Mouse (Mus musculus) intestine, postnatal 0 days (tissue): ENCODE data around the gene Phf12. TPM values are rescaled to one million over a fixed set of nuclear protein-coding genes. Genes with fewer than 3 reads are reported as not detected.
"Not testable (repeated sequence)": the region's sequence is repeated elsewhere in the genome, so short reads cannot be mapped to it uniquely, and the experiment has no call there.

ENCODE experiments used
- ATAC-seq: fragments of 200-750 bp; cut with Nextera tagmentation; 2 replicates; pipeline ENCODE4 v1.8.0; 2017; ENCODE audit warnings: mild to moderate bottlenecking, moderate TSS enrichment, moderate library complexity
- H3K27ac ChIP-seq: fragments of 300-500 bp; sonication (generic); 2 replicates; pipeline ENCODE4 v1.5.1; 2014; ENCODE audit warnings: mild to moderate bottlenecking, low read depth, low read length, moderate library complexity
- H3K27me3 ChIP-seq: fragments of 300-500 bp; sonication (generic); replicated peaks from 2 replicates; pipeline ENCODE4 v1.6.1; 2014; ENCODE audit warnings: low read length, mixed read lengths; ENCODE audit not compliant: control insufficient read depth, insufficient read depth
- H3K36me3 ChIP-seq: fragments of 300-500 bp; sonication (generic); 2 replicates; pipeline ENCODE4 v1.6.1; 2014; ENCODE audit warnings: mild to moderate bottlenecking, moderate library complexity; ENCODE audit not compliant: control insufficient read depth, insufficient read depth
- H3K4me1 ChIP-seq: fragments of 300-500 bp; sonication (generic); replicated peaks from 2 replicates; pipeline ENCODE4 v1.6.1; 2014; ENCODE audit warnings: antibody characterized with exemption, low read length, mixed read lengths; ENCODE audit not compliant: control insufficient read depth, insufficient read depth
- H3K4me2 ChIP-seq: fragments of 300-500 bp; sonication (generic); replicated peaks from 2 replicates; pipeline ENCODE4 v1.6.1; 2014; ENCODE audit warnings: low read depth, mild to moderate bottlenecking, moderate library complexity
- H3K4me3 ChIP-seq: fragments of 300-500 bp; sonication (generic); 2 replicates; pipeline ENCODE4 v1.5.1; 2014; ENCODE audit warnings: low read depth, low read length
- H3K9ac ChIP-seq: fragments of 300-500 bp; sonication (generic); 2 replicates; pipeline ENCODE4 v1.6.1; 2014; ENCODE audit warnings: mild to moderate bottlenecking, low read depth, low read length
- H3K9me3 ChIP-seq: fragments of 300-500 bp; sonication (generic); 2 replicates; pipeline ENCODE4 v1.6.1; 2016; ENCODE audit warnings: mixed run types; ENCODE audit not compliant: control insufficient read depth
- CTCF ChIP-seq: sonication (generic); IDR thresholded peaks from 2 replicates; pipeline ENCODE4 v1.5.1; 2016; ENCODE audit warnings: low read depth, mild to moderate bottlenecking, control low read depth, antibody characterized with exemption, moderate library complexity
- WGBS: fragments of 180-500 bp; shearing (Covaris S2); extraction: QIAGEN DNeasy Blood & Tissue Kit; methylation state at CpG from one replicate; pipeline ENCODE4 v1.1.7; 2014; 5-methylcytosine and 5-hydroxymethylcytosine counted together
- polyA plus RNA-seq: library from polyadenylated mRNA; unstranded; fragments of >200 nt; fragmentation: Nextera tagmentation; extraction: Ambion mirVana; gene quantifications from 2 replicates; pipeline ENCODE4 v1.2.1, GENCODE M21; 2015

Gene Phf12
- polyA plus RNA-seq, 1 experiment from 2014 or later: 7.2 TPM

DNA sequence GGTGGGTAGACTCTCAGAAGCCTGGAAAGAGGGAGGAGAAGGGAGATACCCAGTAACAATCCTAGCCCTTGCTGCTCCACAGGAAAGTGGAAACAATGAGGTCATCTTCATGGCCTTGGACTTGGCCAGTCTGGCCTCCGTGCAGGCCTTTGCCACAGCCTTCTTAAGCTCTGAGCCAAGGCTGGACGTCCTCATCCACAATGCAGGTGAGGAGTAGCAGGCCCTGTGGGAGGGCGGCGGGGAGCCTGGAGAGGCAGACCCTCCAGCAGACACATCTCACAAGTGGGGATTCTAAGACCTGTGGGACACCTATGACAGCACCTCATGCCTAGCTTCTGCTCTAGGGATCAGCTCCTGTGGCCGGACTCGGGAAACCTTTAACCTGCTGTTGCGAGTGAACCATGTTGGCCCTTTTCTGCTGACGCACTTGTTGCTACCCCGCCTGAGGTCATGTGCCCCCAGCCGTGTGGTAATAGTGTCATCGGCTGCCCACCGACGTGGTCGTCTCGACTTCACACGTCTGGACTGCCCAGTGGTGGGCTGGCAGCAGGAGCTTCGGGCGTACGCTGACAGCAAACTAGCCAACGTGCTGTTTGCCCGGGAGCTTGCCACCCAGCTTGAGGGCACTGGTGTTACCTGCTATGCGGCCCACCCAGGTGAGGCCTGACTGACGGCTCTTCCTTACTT is 51.5 kb downstream of the Phf12 start:
- peaks cover 8% of the 10 kb centered on the region; the same call in 1 of the 2 replicates for H3K36me3 ChIP-seq
- no peak overlapping the region for H3K4me2 ChIP-seq
- ATAC-seq: no peak
- no peaks in the 10 kb centered on the region for H3K9me3 ChIP-seq
- H3K27me3 ChIP-seq: no peaks in the 10 kb centered on the region
- 95% methylated on average over 23 of the region's 23 CpGs for WGBS
- H3K27ac ChIP-seq: no peak overlapping the region
- H3K4me3 ChIP-seq: no peak overlapping the region
- H3K9ac ChIP-seq: no peak overlapping the region
- no peaks in the 10 kb centered on the region for H3K4me1 ChIP-seq
- TF ChIP-seq CTCF: no peak

DNA sequence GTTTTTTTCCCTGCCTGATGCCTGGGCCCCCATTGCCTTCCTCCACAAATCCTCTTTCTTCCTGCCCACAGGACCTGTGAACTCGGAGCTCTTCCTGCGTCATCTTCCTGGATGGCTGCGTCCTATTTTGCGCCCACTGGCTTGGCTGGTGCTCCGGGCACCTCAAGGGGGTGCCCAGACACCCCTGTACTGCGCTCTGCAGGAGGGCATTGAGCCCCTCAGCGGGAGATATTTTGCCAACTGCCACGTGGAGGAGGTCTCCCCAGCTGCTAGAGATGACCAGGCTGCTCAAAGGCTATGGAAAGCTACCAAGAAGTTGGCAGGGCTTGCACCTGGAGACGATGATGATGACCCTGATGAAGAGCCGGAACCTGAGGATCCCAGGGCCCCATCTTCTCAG is 54.2 kb downstream of the Phf12 start:
- no peak overlapping the region for H3K4me3 ChIP-seq
- ATAC-seq: no peak
- no peaks in the 10 kb centered on the region for H3K4me1 ChIP-seq
- no peak overlapping the region for H3K4me2 ChIP-seq
- H3K27me3 ChIP-seq: no peaks in the 10 kb centered on the region
- no peak overlapping the region for H3K27ac ChIP-seq
- no peak overlapping the region for H3K9ac ChIP-seq
- no peak for TF ChIP-seq CTCF
- 88% methylated on average over 10 of the region's 10 CpGs for WGBS
- H3K9me3 ChIP-seq: no peaks in the 10 kb centered on the region
- H3K36me3 ChIP-seq: no peaks in the 10 kb centered on the region

DNA sequence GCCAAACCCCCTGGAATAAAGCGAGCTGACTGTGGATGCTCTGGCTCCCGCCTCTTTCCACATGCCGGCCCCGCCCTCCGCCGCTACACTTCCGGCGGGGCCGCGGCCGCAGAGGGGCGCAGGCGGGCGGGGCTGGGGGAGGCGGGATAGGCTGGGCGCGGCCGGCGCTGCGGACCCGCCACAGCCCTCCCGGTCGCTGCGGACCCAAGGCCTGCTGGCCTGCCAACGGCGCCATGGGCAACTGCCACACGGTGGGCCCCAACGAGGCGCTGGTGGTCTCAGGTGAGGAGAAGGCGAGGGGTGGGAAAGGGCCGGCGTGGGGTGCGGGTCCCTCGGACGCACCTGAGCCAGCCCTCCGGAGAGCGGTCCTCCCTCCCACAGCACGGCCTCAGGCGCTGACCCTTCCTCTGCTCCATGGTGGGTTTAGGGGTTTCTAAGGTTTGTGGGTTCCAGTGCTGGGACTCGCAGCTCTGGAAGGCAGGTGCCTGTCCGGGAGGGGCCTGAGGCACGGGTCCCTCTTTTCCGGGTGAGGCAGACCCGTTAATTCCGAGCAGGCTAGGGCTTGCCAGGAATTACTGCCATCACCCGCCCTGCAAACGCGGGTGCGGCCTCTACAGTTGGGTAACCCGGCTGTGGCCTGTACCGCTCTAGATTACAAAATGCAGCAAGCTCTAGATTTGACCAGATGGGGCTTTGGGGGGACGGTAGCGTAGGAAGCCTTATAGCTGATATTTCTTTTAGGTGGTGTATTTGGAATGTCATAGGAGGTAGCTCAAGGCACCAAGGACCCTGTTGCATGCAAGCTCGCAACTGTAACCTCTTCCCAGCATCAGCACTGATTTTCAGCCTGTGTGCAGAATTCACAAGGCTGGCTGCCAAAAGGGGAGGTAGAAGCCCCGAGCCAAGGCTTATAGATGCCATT is 55.5 kb downstream of the Phf12 start, which contains the start of gene Flot2:
Gene Flot2 (plus strand): TSS at position 101 of the 922 bp plus-strand sequence.
- peak within 1 kb of the TSS; percentile 97 for H3K4me2 ChIP-seq
- TF ChIP-seq CTCF: peak; percentile 46
- peak within 1 kb of the TSS; percentile 78 for H3K9ac ChIP-seq
- H3K36me3 ChIP-seq: no peaks in the 10 kb centered on the region
- H3K27ac ChIP-seq: 0 out of 2 replicates have a peak within 1 kb of the TSS, but pooled peaks have one; percentile 28
- peak; percentile 57 for ATAC-seq
- peak within 1 kb of the TSS; percentile 63 for H3K4me3 ChIP-seq
- no peaks in the 10 kb centered on the region for H3K4me1 ChIP-seq
- H3K9me3 ChIP-seq: no peaks in the 10 kb centered on the region
- no peaks in the 10 kb centered on the region for H3K27me3 ChIP-seq
- WGBS: 4% methylated on average over 55 of the region's 55 CpGs

DNA sequence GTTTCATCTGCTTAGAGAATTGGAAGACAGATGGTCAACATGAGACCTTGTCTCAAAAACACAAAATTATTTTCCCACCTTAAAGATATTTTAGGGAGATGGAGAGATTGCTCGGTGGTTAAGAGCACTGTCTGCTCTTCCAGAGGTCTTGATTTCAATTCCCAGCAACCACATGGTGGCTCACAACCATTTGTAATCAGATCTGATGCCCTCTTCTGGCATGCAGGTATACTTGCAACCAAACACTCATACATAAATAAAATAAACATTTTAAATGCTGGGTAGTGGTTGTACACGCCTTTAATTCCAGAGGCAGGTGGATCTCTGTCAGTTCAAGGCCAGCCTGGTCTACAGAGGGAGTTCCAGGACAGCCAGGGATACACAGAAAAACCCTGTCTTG is 58.3 kb downstream of the Phf12 start:
- Histone ChIP-seq H3K27ac (no peak overlapping the region), H3K4me3 (no peak overlapping the region), H3K9ac (no peak overlapping the region), H3K36me3 (no peaks in the 10 kb centered on the region), H3K9me3 (no peaks in the 10 kb centered on the region), H3K4me1 (no peaks in the 10 kb centered on the region), H3K4me2 (no peak overlapping the region), H3K27me3 (no peaks in the 10 kb centered on the region)
- 64% methylated on average over 2 of the region's 2 CpGs for WGBS
- ATAC-seq: no peak
- peak; percentile 49 for TF ChIP-seq CTCF

DNA sequence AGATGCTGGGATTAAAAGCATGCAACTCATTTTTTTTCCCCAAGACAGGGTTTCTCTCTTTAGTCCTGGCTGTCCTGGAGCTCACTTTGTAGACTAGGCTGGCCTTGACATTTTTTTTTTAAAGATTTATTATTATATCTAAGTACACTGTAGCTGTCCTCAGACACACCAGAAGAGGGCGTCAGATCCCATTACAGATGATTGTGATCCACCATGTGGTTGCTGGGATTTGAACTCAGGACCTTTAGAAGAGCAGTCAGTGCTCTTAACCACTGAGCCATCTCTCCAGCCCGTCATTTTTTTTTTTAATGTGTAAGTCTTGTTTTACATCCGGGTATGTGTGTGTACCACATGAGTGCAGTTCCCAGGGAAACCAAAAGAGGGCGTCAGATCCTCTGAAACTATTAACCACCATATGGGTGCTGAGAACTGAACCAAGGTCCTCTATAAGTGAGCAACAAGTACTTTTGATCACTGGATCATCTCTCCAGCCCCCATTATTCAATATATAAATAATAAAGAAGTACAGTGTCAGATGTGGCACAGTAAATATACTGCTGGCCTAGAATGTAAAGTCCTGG is 59.8 kb downstream of the Phf12 start:
- H3K36me3 ChIP-seq, H3K27me3 ChIP-seq, H3K4me1 ChIP-seq, H3K4me2 ChIP-seq, ATAC-seq, H3K4me3 ChIP-seq, H3K9me3 ChIP-seq, H3K27ac ChIP-seq, H3K9ac ChIP-seq: not testable (repeated sequence)
- 95% methylated on average over 4 of the region's 4 CpGs for WGBS

DNA sequence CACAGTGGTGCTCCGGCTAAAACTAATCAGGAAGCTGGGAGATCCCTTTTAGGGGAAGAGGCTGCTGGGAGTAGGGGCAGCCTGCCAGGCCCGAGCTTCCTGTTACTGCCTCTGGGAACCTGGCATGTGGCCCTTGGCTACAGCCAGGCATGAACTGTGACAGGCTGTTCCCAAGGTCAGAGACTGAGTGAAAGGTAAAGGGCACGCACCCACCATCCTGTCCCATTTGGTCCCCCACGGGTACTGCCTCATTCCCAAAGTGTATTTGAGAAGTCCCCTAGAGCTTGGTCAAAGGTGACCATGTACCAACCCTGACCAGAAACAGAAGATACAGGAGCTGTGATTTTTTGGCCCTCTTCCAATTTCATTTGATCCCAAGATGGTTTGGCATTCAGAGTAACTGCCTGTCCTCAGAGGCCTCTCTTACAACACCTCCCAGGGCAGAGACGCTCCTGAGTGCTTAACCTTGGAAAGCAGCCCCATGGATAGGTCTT is 62.3 kb downstream of the Phf12 start:
- no peak for ATAC-seq
- 58% methylated on average over 5 of the region's 5 CpGs for WGBS
- Histone ChIP-seq H3K27me3 (no peaks in the 10 kb centered on the region), H3K36me3 (no peaks in the 10 kb centered on the region; the same call in 1 of the 2 replicates), H3K4me3 (no peak overlapping the region), H3K9ac (no peak overlapping the region), H3K4me2 (no peak overlapping the region), H3K27ac (no peak overlapping the region), H3K9me3 (no peaks in the 10 kb centered on the region), H3K4me1 (no peaks in the 10 kb centered on the region)
- TF ChIP-seq CTCF: no peak

DNA sequence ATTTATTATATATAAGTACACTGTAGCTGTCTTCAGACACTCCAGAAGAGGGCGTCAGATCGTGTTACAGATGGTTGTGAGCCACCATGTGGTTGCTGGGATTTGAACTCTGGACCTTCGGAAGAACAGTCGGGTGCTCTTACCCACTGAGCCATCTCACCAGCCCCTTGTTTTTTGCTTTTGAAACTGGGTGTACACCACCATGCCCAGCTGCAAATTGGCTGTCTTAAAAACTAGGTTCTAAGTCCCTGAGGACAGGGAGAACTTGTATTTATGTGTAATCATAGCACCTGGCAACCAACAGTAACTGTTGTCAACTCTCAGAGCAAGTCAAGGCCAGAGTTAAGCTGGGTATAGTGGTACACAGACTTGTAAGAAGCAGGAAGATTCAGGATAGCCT is 66.1 kb downstream of the Phf12 start:
- 88% methylated on average over 4 of the region's 4 CpGs for WGBS
- not testable (repeated sequence) for H3K4me2 ChIP-seq, ATAC-seq, H3K4me3 ChIP-seq, H3K9ac ChIP-seq, H3K9me3 ChIP-seq, H3K27ac ChIP-seq, H3K27me3 ChIP-seq, H3K4me1 ChIP-seq
- H3K36me3 ChIP-seq: peaks cover 12% of the 10 kb centered on the region; the same call in 1 of the 2 replicates
